Mouse (Mus musculus): ENCODE data around the gene Fnbp1l.
A peak's percentile ranks its signal among the peaks of the same experiment; 100 is the strongest.

Fnbp1l gene

GRCm38 (mm10) chr3:122618991-122619930 lies at the start of gene Fnbp1l:
TSS of gene Fnbp1l (minus strand) at chr3:122619715.
- peak; percentile 92 for DNase-seq

GRCm38 (mm10) chr3:122660795-122661194 lies 41.3 kb upstream of the Fnbp1l start:
- no peak for DNase-seq

- DNase-seq = no peak
These were observed 39.9 kb upstream of the Fnbp1l start for GRCm38 (mm10) chr3:122659261-122659917.

- DNase-seq = no peak
These were observed 27.8 kb upstream of the Fnbp1l start for GRCm38 (mm10) chr3:122647195-122647837.

- no peak for DNase-seq
These were observed 20.8 kb upstream of the Fnbp1l start for GRCm38 (mm10) chr3:122640286-122640685.

DNA sequence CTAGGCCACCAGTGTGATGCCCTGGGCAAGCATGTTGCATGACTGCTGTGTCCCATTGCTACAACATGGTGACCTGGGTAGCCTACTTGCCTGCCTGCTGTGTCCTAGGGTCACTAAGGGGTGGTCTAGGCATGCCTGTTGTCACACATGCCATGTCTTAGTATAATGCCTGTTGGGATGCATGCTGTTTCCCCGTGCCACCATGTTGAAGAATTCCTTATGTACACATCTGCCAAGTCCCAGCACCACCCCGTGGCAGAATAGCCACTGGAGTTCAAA lies 19.6 kb upstream of the Fnbp1l start:
- DNase-seq = no peak

DNA sequence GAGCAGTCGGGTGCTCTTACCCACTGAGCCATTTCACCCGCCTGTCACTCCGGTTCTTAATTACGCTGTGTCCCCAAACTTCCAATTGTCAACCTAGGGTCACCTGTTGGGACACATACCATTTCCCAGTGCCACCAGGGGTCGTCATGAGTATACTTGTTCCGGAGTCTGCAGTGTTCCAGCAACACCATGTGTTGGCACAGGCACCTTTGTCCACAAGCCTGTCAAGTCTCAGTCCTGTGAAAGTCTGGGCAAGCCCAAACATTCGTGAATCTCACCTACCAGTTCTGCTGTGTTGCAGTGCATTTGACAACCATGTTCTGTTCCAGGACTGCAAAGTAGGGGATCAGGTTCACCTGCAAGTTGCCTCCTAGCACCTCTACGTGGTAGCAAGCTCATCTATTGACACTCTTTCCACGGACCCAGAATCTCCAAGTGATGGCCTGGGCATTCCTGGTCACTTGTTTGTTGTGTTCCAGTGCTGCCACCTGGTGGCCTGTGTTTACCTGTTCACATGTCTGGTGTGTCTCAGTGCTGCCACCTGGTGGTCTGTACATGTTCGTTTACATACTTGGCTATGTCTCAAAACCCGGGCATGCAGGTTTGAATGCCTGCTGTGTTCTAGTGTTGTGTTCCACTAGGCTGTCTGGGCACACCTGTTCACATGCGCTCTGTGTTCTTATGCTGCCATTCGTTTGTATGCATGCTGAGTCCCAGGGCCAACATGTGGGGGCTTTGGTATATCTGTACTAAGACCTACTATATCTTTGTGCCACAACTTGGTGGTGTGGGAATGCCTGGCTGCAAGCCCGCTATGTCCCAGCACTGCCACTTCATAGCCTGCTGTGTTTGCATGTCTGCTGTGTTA lies 19.0 kb upstream of the Fnbp1l start:
- DNase-seq = peak; percentile 97

- DNase-seq = no peak
These were observed 17.8 kb upstream of the Fnbp1l start for GRCm38 (mm10) chr3:122637280-122637679.

- DNase-seq = peak; percentile 38
These were observed 15.7 kb upstream of the Fnbp1l start for GRCm38 (mm10) chr3:122635246-122635645.

GRCm38 (mm10) chr3:122629580-122629979 lies 10.1 kb upstream of the Fnbp1l start:
- DNase-seq = peak; percentile 35

DNA sequence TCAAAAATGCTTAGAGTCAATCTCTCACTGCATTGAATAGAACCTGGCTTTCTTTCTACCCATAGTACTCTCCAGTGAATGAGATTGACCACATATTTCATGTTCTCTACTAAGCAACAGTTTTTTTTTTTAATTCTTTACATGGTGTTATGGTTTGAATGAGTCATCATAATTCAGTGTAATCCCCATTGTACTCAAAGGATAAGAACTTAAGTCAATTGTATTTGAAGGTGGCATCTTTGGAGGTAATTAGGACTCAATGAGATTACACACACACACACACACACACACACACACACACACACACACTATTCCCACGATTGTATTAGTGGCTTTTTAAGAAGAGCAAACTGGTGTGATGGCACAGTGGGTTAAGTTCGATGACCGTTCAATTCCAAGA lies 9.4 kb upstream of the Fnbp1l start:
- no peak for DNase-seq

DNA sequence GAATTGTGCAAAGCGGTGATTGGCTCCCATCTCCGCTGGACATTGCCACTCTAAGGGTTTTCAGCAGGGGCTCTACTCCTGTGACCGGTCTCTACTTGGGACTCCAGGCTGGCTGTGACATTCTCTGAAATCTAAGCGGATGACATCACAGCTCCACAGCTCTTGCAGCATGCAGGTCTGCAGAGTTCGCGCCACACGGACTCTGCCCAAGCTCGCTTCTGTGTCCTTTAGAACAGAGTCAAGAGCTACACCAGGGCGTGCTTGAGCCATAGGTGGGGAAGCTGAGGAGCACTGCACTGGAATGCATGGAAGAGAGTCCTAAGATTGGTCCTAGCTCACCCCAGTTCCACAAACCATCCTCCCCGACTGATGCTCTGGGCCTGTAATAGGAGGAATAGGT lies 9.0 kb upstream of the Fnbp1l start:
- no peak for DNase-seq

- DNase-seq = no peak
These were observed 8.3 kb upstream of the Fnbp1l start for GRCm38 (mm10) chr3:122627846-122628245.

DNA sequence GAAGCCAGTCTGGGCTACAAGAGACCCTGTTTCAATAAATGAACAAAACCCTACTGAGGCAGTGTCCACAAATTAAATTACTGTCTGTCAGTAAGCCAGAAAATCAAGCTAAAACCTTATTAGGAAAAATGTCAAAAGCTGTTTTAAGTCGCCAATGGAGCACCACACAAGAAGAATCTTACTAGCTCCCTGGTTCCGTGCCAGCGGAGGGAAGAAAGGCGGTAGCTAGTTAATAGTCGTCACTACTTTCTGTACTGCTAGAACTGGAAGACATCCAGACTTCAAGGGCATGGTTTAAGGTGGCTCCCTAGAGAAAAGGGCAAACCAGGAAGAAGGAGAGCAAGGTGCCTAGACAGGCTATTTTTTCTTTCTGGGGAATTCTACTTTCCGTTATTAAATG lies 5.1 kb upstream of the Fnbp1l start:
- no peak for DNase-seq

- peak; percentile 61 for DNase-seq
These were observed 893 bp upstream of the Fnbp1l start for GRCm38 (mm10) chr3:122620285-122620931.

DNA sequence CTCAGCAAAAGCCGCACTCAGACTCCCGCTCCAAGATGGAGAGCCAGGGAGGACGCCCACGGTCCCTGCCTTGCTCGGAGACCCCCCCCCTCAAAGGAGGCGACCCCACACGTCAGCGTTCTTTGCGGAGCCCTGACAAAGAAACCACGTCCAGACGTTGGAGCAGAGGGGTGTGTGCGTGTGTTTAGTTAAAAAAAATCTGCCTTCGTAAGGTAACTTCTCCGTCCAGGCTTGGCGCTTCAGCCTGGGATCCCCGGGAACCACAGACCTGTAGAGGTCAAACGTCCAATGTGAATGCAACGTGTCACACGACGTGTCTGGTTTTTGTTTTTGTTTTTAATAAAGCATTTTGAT lies 393 bp upstream of the Fnbp1l start:
- no peak for DNase-seq

DNA sequence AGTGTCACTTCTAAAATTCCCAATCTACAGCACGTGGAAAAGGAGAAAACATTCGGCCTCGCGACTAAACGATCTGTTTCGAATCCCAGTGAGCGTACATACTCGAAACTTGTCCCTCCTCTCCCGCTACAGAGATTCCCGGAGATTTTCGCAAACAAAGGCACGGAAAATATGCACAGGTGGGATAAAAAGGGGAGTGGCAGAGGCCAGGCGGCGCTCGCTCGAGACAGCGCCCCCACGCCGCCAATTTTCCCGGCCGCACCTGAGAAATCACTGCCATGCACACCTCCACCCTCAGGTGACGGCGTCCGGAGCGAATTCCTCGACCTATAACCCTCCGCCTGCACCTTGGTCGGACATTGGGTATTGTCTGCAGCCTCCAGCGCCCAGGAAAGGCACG lies 1.1 kb downstream of the Fnbp1l start:
- peak; percentile 63 for DNase-seq

GRCm38 (mm10) chr3:122617613-122618340 lies 1.7 kb downstream of the Fnbp1l start:
- no peak for DNase-seq

DNA sequence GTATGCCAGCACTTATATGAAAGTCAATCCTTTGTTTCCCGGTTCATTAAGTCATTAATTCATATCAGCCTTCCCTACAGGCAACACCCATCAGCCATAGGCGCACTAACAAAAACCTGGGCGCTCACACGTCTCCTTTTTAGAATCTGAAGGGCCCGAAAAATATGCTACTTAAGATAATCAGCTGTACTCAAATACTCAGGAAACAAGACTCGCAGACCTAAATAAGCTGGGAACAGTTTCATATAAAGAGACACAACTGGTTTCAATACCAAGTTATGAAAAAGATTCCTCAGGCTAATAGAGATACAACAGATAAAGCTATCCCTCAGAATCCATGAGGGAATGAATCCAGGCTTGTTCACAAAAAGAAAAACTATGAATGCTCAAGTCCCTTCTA lies 7.0 kb downstream of the Fnbp1l start:
- no peak for DNase-seq

DNA sequence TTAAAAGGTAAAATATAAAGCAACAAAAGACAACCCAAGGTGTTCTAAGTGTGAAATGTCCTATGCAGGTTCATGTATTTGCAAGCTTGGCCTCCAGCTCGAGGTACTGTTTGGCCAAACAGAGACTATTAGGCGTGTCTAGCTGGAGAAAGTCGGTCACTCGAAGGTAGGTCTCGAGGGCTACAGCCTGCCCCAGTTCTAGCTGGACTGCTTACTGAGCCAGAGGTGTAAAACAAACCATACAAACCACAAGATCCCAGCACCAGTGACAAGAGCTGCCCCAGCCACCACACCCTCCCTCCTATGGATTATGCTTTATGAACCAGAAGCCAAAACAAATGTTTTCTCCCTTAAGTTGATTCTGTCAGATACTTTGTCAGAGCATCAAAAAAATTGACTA lies 7.8 kb downstream of the Fnbp1l start:
- DNase-seq = no peak

GRCm38 (mm10) chr3:122606105-122606801 lies 13.3 kb downstream of the Fnbp1l start:
- DNase-seq = no peak
